Mouse (Mus musculus) C2C12 (cell line): ENCODE results near the gene Gm6205.
"Not testable (repeated sequence)": the region's sequence is repeated elsewhere in the genome, so short reads cannot be mapped to it uniquely, and the experiment has no call there.

Source experiments
- CTCF ChIP-seq: IDR thresholded peaks from one replicate; pipeline ENCODE4 v1.5.1; 2011; ENCODE audit not compliant: control insufficient read depth, insufficient read depth, insufficient read length
- MAX ChIP-seq: IDR thresholded peaks from one replicate; pipeline ENCODE4 v1.6.1; 2011; ENCODE audit warnings: mild to moderate bottlenecking, control low read depth
- MYOD1 ChIP-seq: IDR thresholded peaks from one replicate; pipeline ENCODE4 v1.6.1; 2011; ENCODE audit warnings: low read depth; ENCODE audit not compliant: control insufficient read depth, insufficient read length
- USF1 ChIP-seq: IDR thresholded peaks from one replicate; pipeline ENCODE4 v1.6.1; 2011; ENCODE audit warnings: low read depth, mild to moderate bottlenecking, control low read depth, moderate library complexity

DNA sequence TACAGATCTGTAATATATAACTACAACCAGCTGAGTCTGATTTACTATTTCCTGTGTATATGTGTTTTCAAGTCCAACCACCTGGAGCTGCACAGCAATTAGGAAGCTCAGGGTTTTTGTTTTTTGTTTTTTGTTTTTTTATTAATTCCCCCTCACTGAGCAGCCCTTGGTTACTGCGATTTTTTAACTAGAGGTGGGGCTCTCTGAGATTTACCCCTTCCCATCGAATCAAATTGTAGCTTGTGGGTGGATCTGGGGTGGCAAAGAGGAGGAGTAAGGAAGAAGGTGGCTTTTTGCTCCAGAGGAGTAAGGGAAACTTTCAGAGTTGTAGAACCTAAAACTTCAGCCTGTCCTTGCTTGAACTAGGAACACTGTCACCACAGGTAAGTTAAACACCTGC lies at the start of gene Gm6205:
- TF ChIP-seq USF1, MAX, CTCF, MYOD1: not testable (repeated sequence)
